9 mouse cellular contexts compared by ENCODE assay signal in genomic region chr19:16779281-16779680, GRCm38 (mm10). TPM values are rescaled to one million over a fixed set of nuclear protein-coding genes. Genes with fewer than 3 reads are reported as not detected.
A peak's percentile ranks its signal among the peaks of the same experiment; 100 is the strongest.
DNase-seq lines count a peak whose midpoint lies in the region; ATAC-seq and TF ChIP-seq lines count a peak whose summit lies in the region.
"Had no signal": no experiment of that assay in that cellular context is flagged by ENCODE, and none has a peak within 500 bp of the region (broad histone marks: within the 10 kb centered on the region; RNA-seq: fewer than 3 reads in every experiment).

No protein-coding gene starts in this region.

- DNase-seq in kidney, adult 18-20 months: peak; percentile 37
- DNase-seq in G1E (ENCODE audit: low spot score): no peak
- peak; percentile 7 to 19 for DNase-seq in cerebellum, postnatal 36 days
- peak; percentile 19 for DNase-seq in kidney, postnatal 14 days
- DNase-seq in B cell, adult 2 months: no peak
- no peak for DNase-seq in spleen, postnatal 4 days (ENCODE audit: low spot score in 2 of 2)
- no peak for DNase-seq in left cerebral cortex, postnatal 14 days (ENCODE audit: low spot score in 2 of 2)

- no peaks in the 10 kb centered on the region for H3K36me3 ChIP-seq in kidney, embryonic 16.5 days (ENCODE audit: insufficient read depth, low read length)
- H3K36me3 ChIP-seq in G1E (replicated peaks): peaks cover 4% of the 10 kb centered on the region

- H3K4me1 ChIP-seq in kidney, embryonic 16.5 days (ENCODE audit: insufficient read depth, low read length): peaks cover 15% of the 10 kb centered on the region
- peaks cover 34% of the 10 kb centered on the region for H3K4me1 ChIP-seq in G1E (ENCODE audit: insufficient read depth, low read depth, low read length)

- H3K27ac ChIP-seq in kidney, embryonic 16.5 days (ENCODE audit: low read length): no peak overlapping the region

- H3K4me3 ChIP-seq in kidney, embryonic 16.5 days (ENCODE audit: low read length): no peak overlapping the region; the same call in 1 of the 2 replicates
- peak overlapping the region; percentile 54; the same call in 1 of the 2 replicates for H3K4me3 ChIP-seq in G1E (ENCODE audit: low read depth, low read length)

- intact Hi-C loops in left cerebral cortex, postnatal 14 days (cut with DNase I): no loop called here

- no peaks in the 10 kb centered on the region for H3K9me3 ChIP-seq in kidney, embryonic 16.5 days (ENCODE audit: low read length)
- H3K9me3 ChIP-seq in G1E (replicated peaks): no peaks in the 10 kb centered on the region

- peaks cover 11% of the 10 kb centered on the region for H3K27me3 ChIP-seq in kidney, embryonic 16.5 days (ENCODE audit: insufficient read depth, low read length)
- no peaks in the 10 kb centered on the region for H3K27me3 ChIP-seq in G1E (ENCODE audit: insufficient read depth, low read length)

- H3K4me2 ChIP-seq in kidney, embryonic 16.5 days (replicated peaks; ENCODE audit: low read depth, low read length): no peak overlapping the region

- TF ChIP-seq CTCF in G1E (IDR thresholded peaks at IDR 0.05; ENCODE audit: low read depth, low read length): no peak

- WGBS in kidney, embryonic 16.5 days: 75% methylated on average over 5 of the region's 5 CpGs

- no peak overlapping the region for H3K9ac ChIP-seq in kidney, embryonic 16.5 days (replicated peaks; ENCODE audit: low read length)

- ATAC-seq in kidney, embryonic 16.5 days (ENCODE audit: low FRiP score, low TSS enrichment): no peak
- ATAC-seq in G1E (ENCODE audit: extremely low read depth, insufficient number of reproducible peaks, low FRiP score, poor library complexity, severe bottlenecking): no peak
- ATAC-seq: hindbrain, embryonic 16.5 days had no signal

RNA-seq across cellular contexts. Expression of gene Vps13a, which starts 1.5 kb away (rescaled TPM):
- polyA plus RNA-seq in kidney, embryonic 16.5 days (2015; fragmentation: Nextera tagmentation; extraction: Ambion mirVana): 7.8 and 10.1 TPM in 2 replicates
- total RNA-seq in G1E (2014; fragmentation: Nextera tagmentation): 116 and 125 TPM in 2 replicates
- 70.7 and 89.9 TPM in 2 replicates for total RNA-seq in G1E (2017)
- polyA plus RNA-seq in G1E (2012): 3.7 and 4.7 TPM in 2 replicates
- 10 to 100 TPM; 62.3 to 64.0 TPM for total RNA-seq in left cerebral cortex, postnatal 14 days (2021)

Comparison
In these comparisons a context has a peak if more than half of its experiments do, and no peak if none do; other contexts are left out.
1. DNase-seq: peak in kidney, adult 18-20 months (single experiment), cerebellum, postnatal 36 days (2 of 2) and kidney, postnatal 14 days (single experiment); none in G1E (single experiment), B cell, adult 2 months (0 of 2), spleen, postnatal 4 days (0 of 2) and left cerebral cortex, postnatal 14 days (0 of 2).